Mouse (Mus musculus) heart, postnatal 0 days (tissue): ENCODE results near the gene Grm4.

Experiments
- CTCF ChIP-seq: IDR thresholded peaks from 2 replicates; pipeline ENCODE4 v1.5.1; 2016; ENCODE audit warnings: antibody characterized with exemption, control low read depth, low read depth
- EP300 ChIP-seq: IDR thresholded peaks from 2 replicates; pipeline ENCODE4 v1.6.1; 2016; ENCODE audit warnings: antibody characterized with exemption, low read depth

DNA sequence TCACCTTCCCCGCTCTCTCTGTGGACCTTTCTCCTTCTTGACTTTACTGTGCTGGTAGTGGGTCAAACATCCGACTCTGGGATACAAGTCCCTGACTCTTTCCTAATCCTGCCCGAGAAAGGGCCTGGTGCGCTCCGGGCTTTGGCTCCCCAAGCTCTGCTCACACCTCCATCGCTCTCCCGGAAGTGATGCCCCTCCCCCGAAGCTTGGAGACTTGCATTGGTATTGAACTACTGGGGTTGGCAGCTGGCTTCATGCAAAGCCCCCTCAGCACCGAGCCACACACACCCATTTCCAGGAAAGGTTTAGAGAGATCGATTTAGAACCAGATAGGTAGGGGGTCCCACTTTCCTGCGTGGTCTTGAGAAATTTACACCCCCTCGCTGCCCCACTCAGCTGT, 24.8 kb upstream of the Grm4 start:
- TF ChIP-seq CTCF (no peak), EP300 (no peak)
